Mouse (Mus musculus) heart, adult 9 months (tissue): ENCODE data around the gene Pttg1.

Source experiments
- DNase-seq, 2 experiments: peaks; one replicate each; pipeline ENCODE4 v3.0.0; 2022; ENCODE audit warnings: low spot score in 2 of 2

The Pttg1 gene

GRCm38 (mm10) chr11:43425824-43426413 is at the start of gene Pttg1:
Pttg1 (minus strand) TSS chr11:43426251.
- DNase-seq, result peak; percentile 86 to 87

GRCm38 (mm10) chr11:43474225-43474774 is 48.2 kb upstream of the Pttg1 start, which contains the start of gene C1qtnf2:
C1qtnf2 (plus strand) TSS chr11:43474276.
- DNase-seq, result peak; percentile 64

DNA sequence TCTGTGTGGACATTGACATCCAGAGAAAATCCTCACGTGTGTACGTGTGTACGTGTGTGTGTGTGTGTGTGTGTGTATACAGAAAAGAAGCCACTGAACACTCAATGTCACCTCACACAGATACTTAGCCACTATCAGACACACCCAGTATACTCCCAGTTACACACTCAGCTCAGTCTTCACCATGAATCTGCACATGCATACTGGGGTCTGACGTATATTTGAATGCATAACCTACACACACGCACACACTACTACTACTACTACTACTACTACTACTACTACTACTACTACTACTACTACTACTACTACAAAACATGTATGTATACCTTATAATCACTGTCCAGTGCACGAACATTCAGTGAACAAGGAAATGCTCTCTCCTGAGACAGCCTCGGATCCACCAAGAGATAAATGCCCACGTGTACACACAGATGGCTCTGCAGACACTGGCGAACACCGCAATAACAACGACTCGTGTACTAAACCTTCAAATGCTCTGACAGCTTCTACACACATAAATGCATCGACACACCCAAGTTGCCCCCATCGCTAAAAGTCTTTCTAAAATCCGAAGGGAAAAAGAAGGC is 47.7 kb upstream of the Pttg1 start:
- no peak for DNase-seq

DNA sequence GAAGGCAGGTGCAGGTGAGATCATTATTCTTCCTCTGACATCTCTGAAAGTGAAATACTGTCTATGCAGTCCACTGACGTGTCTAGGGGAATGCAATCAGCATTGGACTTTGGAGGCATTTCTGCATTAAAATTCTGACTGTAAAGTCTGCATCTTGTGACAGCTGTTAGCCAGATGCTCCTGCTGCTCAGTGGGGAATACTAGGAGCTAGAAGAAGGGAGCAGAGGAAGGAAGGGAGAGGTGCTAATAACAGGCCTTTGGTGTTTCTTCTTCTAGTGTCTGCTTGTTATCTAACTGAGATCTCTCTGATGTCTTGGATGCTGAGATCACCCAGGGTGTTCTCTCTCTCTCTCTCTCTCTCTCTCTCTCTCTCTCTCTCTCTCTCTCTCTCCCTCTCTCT is 47.1 kb upstream of the Pttg1 start:
- DNase-seq, result no peak

DNA sequence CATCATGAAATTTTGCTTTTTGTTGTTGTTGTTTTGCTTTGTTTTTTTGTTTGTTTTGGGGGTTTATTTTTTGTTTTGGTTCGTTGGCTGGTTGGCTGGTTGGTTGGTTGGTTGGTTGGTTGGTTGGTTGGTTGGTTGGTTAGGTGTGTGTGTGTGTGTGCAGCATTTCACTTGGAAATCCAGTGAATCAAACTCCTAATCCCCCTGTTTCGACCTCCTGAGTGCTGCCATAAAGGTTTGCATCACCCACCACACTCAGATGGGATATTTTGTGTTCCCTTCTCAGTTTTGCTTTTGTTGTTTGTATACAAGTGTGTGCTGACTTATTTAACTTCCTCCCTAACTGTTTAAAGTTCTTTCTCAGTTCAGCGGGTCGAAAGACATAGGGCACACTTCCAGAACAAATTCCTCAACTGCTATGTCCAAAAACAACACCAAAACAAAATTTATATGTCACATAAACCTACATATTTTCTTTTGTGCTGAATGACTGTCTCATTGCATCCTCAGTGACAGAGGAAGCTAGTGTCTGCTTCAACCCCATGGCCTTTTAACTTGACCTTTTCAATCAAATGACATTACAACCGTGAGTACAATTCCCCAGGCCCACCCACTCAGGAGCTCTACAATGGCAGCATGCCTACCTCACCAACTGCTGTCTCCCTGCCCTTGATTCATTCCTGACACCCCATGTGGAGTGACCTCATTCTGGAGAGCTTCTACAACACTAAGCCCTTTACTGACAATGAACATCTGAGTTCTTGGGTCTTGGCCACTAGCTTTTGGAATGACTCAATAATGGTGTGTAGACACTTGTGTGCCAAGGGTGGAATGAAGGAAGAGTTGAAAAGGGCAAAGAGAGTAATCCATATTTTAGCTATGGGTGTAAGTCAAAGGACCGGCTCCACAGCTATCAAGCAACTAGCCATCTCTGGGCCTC is 45.1 kb upstream of the Pttg1 start:
- DNase-seq, result peak in 1 of 2 experiments; percentile 27

DNA sequence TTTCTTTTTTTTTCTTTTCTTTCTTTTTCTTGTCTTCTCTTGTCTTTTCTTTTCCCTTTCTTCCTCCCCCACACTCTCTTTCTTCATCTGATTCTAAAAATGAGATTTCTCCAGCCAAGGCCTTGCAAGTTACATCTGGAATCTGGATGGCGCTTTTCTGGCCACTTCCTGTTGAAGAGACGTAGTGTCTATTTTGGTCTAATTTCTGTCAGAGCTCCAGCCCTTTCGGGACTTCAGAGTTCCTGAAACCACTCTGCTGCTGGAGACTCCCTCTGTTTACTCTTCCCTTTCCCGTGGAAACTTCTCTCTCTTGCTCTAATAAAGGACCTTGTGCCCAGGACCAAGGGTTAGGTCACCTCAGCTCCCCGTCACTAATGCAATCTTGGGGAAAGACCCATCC is 44.1 kb upstream of the Pttg1 start:
- peak; percentile 68 to 70 for DNase-seq

DNA sequence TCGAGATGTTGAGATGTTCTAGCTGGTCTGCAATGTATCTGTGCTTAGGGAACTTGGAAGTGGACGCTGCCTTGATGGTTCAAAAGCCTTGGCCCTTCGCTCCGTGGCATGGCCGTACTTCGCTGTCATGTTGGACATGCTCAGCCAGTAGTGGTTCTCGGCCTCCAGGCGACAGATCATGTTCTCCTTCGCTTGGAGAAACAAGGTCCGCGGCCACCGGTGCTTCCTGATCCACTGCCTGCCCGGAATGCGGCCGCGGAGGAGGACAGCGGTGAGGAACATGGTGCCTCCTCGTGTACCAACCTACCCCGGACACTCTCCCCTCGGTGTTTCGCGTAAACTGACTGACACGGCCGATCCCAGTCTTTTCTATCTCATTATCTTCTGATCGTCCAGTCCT is 37.2 kb upstream of the Pttg1 start:
- DNase-seq, result no peak

DNA sequence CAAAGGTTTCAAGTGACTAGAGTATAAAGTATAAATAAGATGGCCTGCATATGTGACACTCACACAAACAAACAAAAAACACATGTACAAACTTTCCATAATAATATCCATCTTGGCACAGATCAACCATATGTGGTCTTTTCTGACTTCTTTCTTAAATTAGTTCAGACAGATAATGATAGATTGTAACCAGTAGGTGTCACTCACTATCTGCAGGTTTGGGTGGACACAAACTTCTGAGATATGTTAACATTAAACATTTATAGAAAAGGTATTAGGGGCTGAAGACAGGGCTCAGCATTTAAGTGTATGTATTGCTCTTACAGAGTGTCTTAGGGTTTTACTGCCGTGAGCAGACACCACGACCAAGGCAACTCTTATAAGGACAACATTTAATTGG is 26.2 kb upstream of the Pttg1 start:
- no peak for DNase-seq

DNA sequence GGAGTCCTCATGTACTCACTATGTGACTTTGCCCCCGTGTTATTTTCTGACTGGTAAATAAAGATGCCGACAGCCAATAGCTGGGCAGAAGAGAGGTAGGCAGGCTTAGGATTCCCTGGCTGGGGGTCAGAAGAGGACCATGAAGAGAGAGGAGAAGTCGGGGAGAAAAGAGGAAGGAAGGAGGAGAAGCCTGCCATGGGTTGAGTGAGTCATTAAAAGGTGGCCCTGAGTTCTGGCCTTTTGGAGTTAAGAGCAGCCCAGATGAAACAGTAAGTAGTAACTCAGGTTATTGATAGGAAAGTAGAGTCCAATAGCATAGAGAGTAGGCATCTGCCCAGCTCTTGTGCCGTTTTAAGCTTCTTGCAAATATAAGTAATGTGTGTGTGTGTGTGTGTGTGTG is 25.3 kb upstream of the Pttg1 start:
- DNase-seq, result no peak

- no peak for DNase-seq
These were observed 23.9 kb upstream of the Pttg1 start for GRCm38 (mm10) chr11:43449916-43450315.

GRCm38 (mm10) chr11:43443183-43443582 is 17.1 kb upstream of the Pttg1 start:
- DNase-seq, result no peak

- no peak for DNase-seq
These were observed 15.1 kb upstream of the Pttg1 start for GRCm38 (mm10) chr11:43441121-43441520.

- no peak for DNase-seq
These were observed 8.0 kb upstream of the Pttg1 start for GRCm38 (mm10) chr11:43434024-43434407.

GRCm38 (mm10) chr11:43433254-43434023 is 7.4 kb upstream of the Pttg1 start, which contains the start of gene Slu7:
Slu7 (plus strand) TSS chr11:43433744.
- DNase-seq, result peak; percentile 52 to 59

- peak in 1 of 2 experiments; percentile 24 for DNase-seq
These were observed 398 bp upstream of the Pttg1 start for GRCm38 (mm10) chr11:43426414-43426884.

GRCm38 (mm10) chr11:43425166-43425709 is 813 bp downstream of the Pttg1 start:
- no peak for DNase-seq

GRCm38 (mm10) chr11:43424386-43424785 is 1.7 kb downstream of the Pttg1 start:
- DNase-seq, result no peak

GRCm38 (mm10) chr11:43417201-43417600 is 8.8 kb downstream of the Pttg1 start:
- no peak for DNase-seq

GRCm38 (mm10) chr11:43412771-43413451 is 13.1 kb downstream of the Pttg1 start:
- DNase-seq, result peak in 1 of 2 experiments; percentile 55

- peak; percentile 44 to 60 for DNase-seq
These were observed 14.6 kb downstream of the Pttg1 start for GRCm38 (mm10) chr11:43411413-43411812.
